Mouse (Mus musculus) kidney, postnatal 10 days (tissue): ENCODE measurements around the gene Sirt2.

Source experiments
- DNase-seq: peaks from one replicate; pipeline ENCODE4 v3.0.0; 2021; ENCODE audit warnings: mixed read lengths

Gene Sirt2

GRCm38 (mm10) chr7:28767462-28767965 lies 979 bp downstream of the Sirt2 start, which contains the start of gene Nfkbib:
Nfkbib (minus strand) TSS chr7:28767512.
- no peak for DNase-seq

- DNase-seq: no peak
Measured at GRCm38 (mm10) chr7:28769414-28769958, 3.0 kb downstream of the Sirt2 start.

GRCm38 (mm10) chr7:28770309-28770708 lies 3.8 kb downstream of the Sirt2 start:
- no peak for DNase-seq

DNA sequence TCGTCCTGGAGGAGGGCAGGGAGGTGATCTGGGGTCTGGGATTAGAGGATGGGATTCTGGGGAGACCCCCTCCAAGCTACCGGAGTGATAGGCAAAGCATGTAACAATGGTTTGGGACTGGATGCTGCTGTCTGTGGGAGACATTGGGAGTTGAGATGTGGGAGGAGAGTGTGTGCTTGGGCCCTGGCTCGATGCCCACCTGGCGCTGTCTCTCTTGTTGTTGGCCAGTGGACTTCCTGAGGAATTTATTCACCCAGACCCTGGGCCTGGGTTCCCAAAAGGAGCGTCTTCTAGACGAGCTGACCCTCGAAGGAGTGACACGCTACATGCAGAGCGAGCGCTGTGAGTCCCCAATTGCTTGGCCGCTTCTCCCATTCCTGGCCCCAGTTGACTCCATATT lies 5.3 kb downstream of the Sirt2 start:
- peak; percentile 63 for DNase-seq

DNA sequence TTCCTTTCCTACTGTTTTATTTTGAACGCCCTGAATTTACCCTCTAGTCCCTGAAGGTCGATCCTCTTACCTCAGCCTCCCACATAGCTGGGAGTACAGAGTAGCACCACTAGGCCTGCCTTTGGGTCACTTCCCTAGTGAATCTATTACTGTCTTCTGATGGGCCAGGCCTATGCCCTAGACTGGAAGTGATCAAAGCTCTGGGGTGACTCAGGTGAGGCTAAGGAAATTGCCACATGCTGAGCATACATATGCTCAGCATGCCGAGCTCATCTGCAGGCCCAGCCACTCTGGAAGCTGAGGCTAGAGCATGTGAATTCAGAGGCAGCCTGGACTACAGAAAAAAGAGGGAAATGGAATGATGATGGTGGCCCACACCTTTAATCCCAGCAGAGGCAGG lies 6.6 kb downstream of the Sirt2 start:
- DNase-seq: no peak

DNA sequence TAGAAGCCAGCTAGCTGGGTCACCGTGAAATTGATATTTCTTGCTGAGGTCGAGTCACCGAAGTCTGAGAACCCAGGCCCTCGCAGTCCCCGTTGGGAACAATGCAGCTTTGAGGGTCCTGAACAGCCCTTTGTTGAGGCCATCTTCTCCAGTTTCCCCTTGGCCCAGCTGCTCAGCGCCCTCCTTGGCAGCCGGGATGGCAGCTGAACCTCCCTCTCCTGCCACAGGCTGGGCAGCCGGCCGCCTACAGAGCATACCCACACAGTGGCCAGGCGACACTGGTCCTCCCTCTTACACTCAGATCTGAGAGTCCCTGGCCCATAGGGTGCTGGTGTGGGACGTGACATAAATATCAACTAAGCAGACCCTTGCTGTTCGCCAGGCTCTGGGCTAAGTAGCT lies 7.6 kb downstream of the Sirt2 start:
- DNase-seq: no peak

DNA sequence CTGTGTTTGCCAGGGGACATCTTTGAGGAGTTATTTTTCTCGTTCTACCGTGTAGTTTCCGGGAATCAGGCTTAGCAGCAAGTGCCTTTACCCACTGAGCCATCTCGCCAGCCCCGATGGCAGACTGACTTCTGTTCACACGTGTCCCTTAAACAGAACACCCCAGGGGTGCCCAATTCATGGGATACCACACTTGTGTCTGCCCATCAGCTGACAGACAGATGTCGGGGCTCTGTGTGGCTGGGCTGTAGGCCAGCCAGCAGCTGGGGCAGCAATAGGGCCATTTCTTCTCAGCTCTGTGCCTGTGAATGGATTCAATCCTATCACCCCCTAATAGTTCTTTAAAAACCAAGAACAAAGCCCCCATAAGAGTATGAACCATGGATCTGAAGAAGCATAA lies 8.6 kb downstream of the Sirt2 start:
- no peak for DNase-seq

- DNase-seq: no peak
Measured at GRCm38 (mm10) chr7:28778825-28779224, 12.3 kb downstream of the Sirt2 start.

DNA sequence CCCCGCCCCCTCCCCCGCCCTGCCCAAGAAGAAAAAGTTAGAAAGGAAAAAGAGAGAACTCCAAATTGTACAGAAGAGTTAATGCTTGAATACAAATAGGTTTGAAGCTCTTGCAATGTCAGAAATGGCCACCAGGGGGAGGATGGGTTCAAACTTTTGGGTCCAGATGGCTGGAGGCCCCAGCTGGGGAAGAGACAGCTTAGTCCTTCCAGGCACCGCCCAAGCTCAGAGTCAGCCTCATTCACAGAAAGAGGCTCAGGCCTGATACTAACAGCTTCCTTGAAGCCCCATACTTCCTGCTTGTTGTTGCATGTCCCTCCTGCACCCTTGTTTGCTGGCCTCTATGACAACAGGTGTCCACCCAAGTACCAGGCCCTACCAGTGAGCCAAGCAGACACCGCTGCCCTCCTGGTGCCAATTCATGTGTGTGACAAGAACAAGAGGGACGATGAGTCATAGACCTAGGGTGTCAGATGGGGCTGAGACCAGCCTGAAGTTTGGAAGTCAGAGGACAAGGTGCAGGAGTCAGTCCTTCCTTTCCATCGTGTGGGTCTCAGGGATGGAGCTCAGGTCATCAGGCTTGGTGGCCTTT lies 13.6 kb downstream of the Sirt2 start:
- DNase-seq: peak; percentile 95

- no peak for DNase-seq
Measured at GRCm38 (mm10) chr7:28780857-28781256, 14.3 kb downstream of the Sirt2 start.

- no peak for DNase-seq
Measured at GRCm38 (mm10) chr7:28781261-28781663, 14.7 kb downstream of the Sirt2 start.

DNA sequence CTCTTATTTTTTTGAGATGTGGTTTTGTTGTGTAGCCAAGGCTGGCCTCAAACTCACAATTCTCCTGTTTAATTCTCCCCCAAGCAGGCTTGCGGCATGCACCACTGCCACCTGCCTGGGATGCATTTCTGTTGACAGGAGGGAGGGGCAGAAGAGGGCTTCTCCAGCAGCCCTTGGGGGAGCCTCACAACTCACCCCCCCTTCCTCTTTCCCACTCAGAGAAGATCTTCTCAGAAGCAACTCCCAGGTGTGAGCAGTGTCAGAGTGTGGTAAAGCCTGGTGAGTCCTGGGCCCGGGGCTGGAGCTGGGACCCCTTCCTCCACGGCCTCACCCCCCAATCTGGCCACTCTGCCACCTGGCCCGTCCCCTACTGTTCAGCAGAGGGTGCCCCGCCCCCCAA lies 18.6 kb downstream of the Sirt2 start:
- no peak for DNase-seq

GRCm38 (mm10) chr7:28787884-28788283 lies 21.3 kb downstream of the Sirt2 start:
- DNase-seq: no peak

DNA sequence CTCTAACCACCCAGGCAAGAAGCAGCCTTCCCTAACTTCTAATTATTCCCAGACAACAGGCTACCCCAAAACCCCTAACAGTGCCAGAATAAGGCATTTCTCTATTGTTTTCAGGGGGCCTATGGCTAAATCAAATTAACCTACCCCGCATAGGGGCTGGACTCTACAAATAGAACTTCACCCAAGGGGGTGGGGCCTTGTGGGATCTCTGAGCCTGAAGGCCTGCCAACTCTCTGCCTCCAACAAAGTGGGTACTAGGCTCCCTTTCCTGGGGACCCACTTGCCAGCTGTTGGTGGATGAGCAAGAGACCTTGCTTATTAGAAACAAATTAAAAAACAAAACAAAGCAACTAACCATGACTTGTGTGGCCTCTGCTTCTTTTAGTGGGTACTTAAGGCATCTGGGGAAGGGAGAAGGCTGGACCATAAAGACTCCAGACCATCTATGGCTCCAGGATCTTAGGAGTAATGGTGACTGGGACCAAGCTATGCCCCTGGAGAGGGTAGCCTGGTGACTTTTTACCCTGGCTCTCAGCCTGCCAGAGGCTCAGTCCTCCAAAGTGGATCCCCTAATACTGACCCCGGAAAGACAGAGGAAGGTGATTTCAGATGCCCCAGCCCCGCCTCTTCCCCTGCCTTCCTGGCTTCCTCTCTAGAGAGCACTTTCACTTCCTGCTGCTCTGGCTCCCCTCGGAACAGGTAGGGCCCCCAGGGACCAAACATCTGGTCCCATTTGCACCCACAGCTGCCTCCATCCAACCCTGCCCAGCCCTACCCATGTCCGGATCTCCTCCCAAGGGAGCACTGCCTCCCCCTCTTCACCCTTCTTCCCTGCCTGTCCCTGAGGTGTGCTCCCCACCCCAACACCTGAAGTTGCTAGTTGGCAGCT lies 22.0 kb downstream of the Sirt2 start, which contains the start of gene Rinl:
Rinl (plus strand) TSS at position 663 of the 889 bp plus-strand sequence.
- DNase-seq: no peak

DNA sequence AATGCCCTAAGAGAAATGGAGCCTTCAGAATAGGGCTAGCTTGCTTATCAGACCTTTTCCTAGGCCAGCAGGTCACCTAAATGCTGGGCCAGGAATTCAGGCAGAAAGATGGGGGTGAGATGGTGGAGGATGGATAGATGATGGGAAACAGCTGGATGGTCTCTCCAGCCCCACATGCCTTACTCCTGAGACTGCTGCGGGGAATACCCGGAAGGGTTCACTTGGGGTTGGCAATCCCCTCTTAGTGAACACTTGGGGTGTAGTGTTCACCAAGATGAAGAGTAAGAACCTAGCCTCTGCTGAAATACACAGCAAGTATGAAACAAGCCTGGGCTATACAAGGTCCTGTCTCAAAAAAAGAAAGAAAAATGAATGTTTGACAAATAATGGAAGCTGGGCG lies 22.7 kb downstream of the Sirt2 start:
- no peak for DNase-seq

DNA sequence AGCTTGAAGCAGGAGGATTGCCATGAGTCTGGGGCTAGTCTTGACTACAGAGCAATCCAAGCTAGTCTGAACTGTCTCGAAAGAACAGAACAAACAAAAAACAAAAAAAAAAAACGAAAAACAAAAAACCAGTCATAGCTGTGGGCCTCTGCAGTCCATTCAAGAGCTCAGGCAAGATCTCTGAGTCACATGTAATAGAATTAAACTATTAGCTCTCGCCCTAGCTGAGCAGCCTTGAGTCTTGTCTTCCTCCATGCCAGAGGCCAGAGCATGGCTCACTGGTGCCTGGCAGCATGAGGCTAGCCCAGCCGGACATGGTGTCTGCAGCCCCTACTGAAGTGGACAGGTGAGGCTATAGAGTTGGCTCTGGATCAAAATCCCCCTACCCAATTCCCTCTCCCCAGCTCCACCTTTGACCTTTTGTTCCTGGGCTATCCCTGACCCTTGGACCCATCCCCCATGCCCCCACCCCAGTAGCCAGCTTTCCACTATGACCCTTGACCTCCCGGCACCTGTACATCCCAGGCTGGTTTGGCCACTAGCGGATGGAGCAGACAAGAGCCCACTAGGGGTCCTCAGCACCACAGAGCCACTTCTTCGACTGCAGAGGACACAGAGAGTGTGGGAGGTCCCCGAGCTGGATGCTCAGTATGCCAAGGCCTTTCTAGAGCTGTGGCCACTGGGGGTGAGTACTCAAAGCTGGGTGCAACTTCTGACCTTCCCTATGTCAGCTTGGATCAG lies 23.7 kb downstream of the Sirt2 start:
- peak; percentile 63 for DNase-seq

GRCm38 (mm10) chr7:28791706-28792105 lies 25.2 kb downstream of the Sirt2 start:
- no peak for DNase-seq

DNA sequence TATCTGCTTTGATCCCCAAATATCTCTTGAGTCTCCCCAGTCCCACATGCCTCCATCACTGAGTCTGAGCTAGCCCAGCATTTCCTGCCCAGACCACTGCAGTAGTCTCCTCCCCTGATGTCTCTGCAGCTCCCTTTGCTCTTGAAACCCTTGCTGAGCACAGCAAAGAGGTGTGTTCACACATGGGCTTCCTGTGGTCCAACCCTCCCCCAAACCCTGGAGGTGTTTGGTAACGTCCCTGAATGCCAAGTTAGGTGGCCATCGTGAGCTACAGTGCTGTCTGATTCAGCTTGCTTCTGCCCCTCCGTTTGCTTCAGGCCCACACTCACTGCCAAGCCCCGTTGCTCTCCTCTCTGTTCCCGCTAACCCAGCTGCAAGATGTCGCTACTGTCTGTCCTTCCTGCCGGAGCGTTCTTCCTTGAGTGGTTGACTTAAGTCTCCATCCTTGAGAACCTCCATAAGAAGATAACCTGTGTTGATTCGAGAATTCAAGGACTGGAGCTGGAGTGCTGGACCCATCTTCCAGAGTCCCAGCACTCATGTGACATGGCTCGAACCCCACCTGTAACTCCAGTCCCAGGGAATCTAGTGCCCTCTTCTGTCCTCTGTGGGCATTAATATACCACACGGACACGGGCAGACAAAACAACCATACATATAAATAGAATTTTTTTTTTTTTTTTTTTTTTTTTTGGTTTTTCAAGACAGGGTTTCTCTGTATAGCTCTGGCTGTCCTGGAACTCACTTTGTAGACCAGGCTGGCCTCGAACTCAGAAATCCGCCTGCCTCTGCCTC lies 26.1 kb downstream of the Sirt2 start:
- no peak for DNase-seq

- DNase-seq: peak; percentile 53
Measured at GRCm38 (mm10) chr7:28793834-28794233, 27.3 kb downstream of the Sirt2 start.

- DNase-seq: no peak
Measured at GRCm38 (mm10) chr7:28794496-28794895, 28.0 kb downstream of the Sirt2 start.

DNA sequence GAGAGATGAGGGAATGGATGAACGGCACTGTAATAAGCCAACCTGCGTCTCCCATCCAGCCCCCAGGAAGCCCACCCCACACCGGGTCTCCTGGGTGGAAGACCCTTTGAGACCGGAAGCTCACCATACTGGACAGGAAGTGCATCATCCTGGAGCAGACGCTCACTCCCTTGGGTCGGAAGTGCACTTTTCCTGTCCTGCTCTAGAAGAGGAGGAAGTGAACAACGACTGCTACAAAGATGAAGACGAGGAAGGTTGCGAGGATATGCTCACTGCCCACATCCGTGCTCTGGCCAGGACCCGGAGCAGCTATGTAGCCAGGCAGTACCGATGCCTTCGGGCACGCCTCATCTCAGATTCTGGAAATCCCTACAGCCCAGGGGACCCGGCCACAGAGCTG lies 29.3 kb downstream of the Sirt2 start:
- DNase-seq: peak; percentile 39

DNA sequence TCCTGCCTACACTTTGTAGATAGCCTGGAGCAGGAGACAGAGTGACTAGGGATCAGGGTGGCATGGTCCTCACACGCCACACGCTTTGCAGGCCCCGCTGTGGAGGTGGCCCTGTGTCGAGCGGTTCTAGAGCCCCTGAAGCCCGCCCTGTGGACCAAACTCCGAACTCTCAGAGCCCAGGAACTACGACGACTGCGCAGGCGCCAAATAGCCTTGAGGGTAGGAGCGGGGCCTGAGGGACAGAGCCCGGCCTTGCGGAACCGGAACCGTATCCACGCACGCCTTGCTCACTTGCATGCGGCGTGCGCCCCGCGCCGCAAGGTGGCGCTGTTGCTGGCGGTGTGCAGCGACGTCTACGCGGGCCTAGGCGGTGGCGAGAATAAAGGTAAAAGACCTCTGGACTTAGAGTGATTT lies 30.0 kb downstream of the Sirt2 start:
- DNase-seq: peak; percentile 92
